Comparison of ENCODE assay signal across 16 mouse cellular contexts in the genomic region with DNA sequence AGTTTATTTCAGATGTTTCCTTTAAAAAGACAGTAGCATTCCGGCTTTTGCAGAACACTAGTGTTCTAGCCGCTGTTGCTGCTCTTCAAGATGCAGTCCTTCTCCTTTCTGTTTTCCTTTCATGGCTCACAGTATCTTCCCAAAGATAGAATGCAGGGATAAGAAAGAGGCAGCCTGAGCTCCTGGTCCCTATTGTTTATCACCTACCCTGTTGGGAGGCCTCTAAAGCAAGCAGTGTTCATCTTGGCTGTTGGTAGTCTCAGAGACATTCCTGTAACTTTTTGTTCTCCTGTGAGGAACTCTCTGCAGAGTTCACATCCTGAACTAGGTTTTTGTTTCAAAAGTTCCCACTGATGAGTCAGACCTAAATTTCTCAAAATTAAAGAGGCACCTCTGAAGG. TPM values are rescaled to one million over a fixed set of nuclear protein-coding genes. Genes with fewer than 3 reads are reported as not detected.
DNase-seq lines count a peak whose midpoint lies in the region; ATAC-seq and TF ChIP-seq lines count a peak whose summit lies in the region.
"Had no signal": no experiment of that assay in that cellular context is flagged by ENCODE, and none has a peak within 500 bp of the region (broad histone marks: within the 10 kb centered on the region; RNA-seq: fewer than 3 reads in every experiment).

No protein-coding gene starts in this region.

- no peak overlapping the region; the same call in 1 of the 2 replicates for H3K4me2 ChIP-seq in kidney, embryonic 14.5 days (replicated peaks; ENCODE audit: low read depth, low read length)
- peak overlapping the region; percentile 3; the same call in 1 of the 2 replicates for H3K4me2 ChIP-seq in intestine, postnatal 0 days (replicated peaks; ENCODE audit: low read depth)
- H3K4me2 ChIP-seq: embryonic facial prominence, embryonic 15.5 days; liver, embryonic 13.5 days had no signal

- 18% methylated on average over 2 of the region's 2 CpGs for WGBS in kidney, embryonic 14.5 days
- WGBS in intestine, postnatal 0 days = 28% methylated on average over 2 of the region's 2 CpGs

- H3K27me3 ChIP-seq in kidney, embryonic 14.5 days (ENCODE audit: control insufficient read depth, insufficient read depth, low read length) = no peaks in the 10 kb centered on the region
- H3K27me3 ChIP-seq in intestine, postnatal 0 days (replicated peaks; ENCODE audit: control insufficient read depth, insufficient read depth, low read length) = peaks cover 16% of the 10 kb centered on the region; the same call in 1 of the 2 replicates

- H3K36me3 ChIP-seq in kidney, embryonic 14.5 days (ENCODE audit: control insufficient read depth, insufficient read depth, low read length) = no peaks in the 10 kb centered on the region
- no peaks in the 10 kb centered on the region for H3K36me3 ChIP-seq in intestine, postnatal 0 days (ENCODE audit: control insufficient read depth, insufficient read depth)
- H3K36me3 ChIP-seq: embryonic facial prominence, embryonic 15.5 days; liver, embryonic 13.5 days had no signal

- peak overlapping the region; percentile 43; the same call in 1 of the 2 replicates for H3K27ac ChIP-seq in kidney, embryonic 14.5 days (ENCODE audit: low read depth, low read length)
- H3K27ac ChIP-seq in intestine, postnatal 0 days (ENCODE audit: low read depth, low read length) = no peak overlapping the region
- H3K27ac ChIP-seq: embryonic facial prominence, embryonic 15.5 days; gastrocnemius, adult 2 months; left cerebral cortex, adult 2 months; liver, embryonic 13.5 days had no signal

- DNase-seq in cerebellum, adult 9-10 months = peak; percentile 34
- DNase-seq in cerebellum, postnatal 25 days = no peak
- no peak for DNase-seq in kidney, adult 11 months
- DNase-seq in Muller cell, postnatal 12 days (ENCODE audit: inconsistent ontology term) = peak; percentile 34
- DNase-seq in urinary bladder, postnatal 25 days (ENCODE audit: low spot score) = no peak
- DNase-seq in natural killer cell, adult 2 months (ENCODE audit: low spot score in 2 of 2) = no peak
- DNase-seq: adrenal gland, postnatal 14 days; cerebellum, adult 11 months; gastrocnemius, adult 2 months; liver, embryonic 13.5 days; thymus, postnatal 4 days had no signal

- H3K4me3 ChIP-seq in kidney, embryonic 14.5 days (ENCODE audit: low read length) = no peak overlapping the region
- H3K4me3 ChIP-seq in intestine, postnatal 0 days (ENCODE audit: low read depth, low read length) = no peak overlapping the region
- H3K4me3 ChIP-seq: embryonic facial prominence, embryonic 15.5 days; gastrocnemius, adult 2 months; left cerebral cortex, adult 2 months; liver, embryonic 13.5 days had no signal

- H3K9ac ChIP-seq in kidney, embryonic 14.5 days (ENCODE audit: low read depth, low read length) = no peak overlapping the region
- no peak overlapping the region for H3K9ac ChIP-seq in intestine, postnatal 0 days (ENCODE audit: low read depth, low read length)
- H3K9ac ChIP-seq: embryonic facial prominence, embryonic 15.5 days; liver, embryonic 13.5 days had no signal

- no peak for ATAC-seq in kidney, embryonic 14.5 days (ENCODE audit: low FRiP score, low TSS enrichment)
- ATAC-seq in intestine, postnatal 0 days = no peak
- ATAC-seq: inflammation-experienced regulatory T-cells, adult 6 months had no signal

- H3K4me1 ChIP-seq in kidney, embryonic 14.5 days (ENCODE audit: control insufficient read depth, insufficient read depth, low read length) = peaks cover 17% of the 10 kb centered on the region
- H3K4me1 ChIP-seq in intestine, postnatal 0 days (replicated peaks; ENCODE audit: control insufficient read depth, insufficient read depth, low read length) = 0 out of 2 replicates have a peak, but pooled peaks cover 4% of the 10 kb centered on the region

- no peaks in the 10 kb centered on the region for H3K9me3 ChIP-seq in kidney, embryonic 14.5 days (ENCODE audit: control insufficient read depth, low read length)
- H3K9me3 ChIP-seq in intestine, postnatal 0 days (ENCODE audit: control insufficient read depth) = no peaks in the 10 kb centered on the region
- H3K9me3 ChIP-seq: embryonic facial prominence, embryonic 15.5 days; liver, embryonic 13.5 days had no signal

- no peak for TF ChIP-seq CTCF in intestine, postnatal 0 days (IDR thresholded peaks at IDR 0.05; ENCODE audit: low read depth)

RNA-seq across cellular contexts. Expression of gene Meis1, which starts 3.8 kb away (rescaled TPM):
- 54.6 and 109 TPM in 2 replicates for polyA plus RNA-seq in kidney, embryonic 14.5 days (2014; fragmentation: Nextera tagmentation; extraction: Ambion mirVana)
- polyA plus RNA-seq in intestine, postnatal 0 days (2015; fragmentation: Nextera tagmentation; extraction: Ambion mirVana) = 22.1 and 22.9 TPM in 2 replicates

Comparison
In these comparisons a context has a peak if more than half of its experiments do, and no peak if none do; other contexts are left out.
1. DNase-seq: peak in cerebellum, adult 9-10 months (single experiment) and Muller cell, postnatal 12 days (single experiment); none in cerebellum, postnatal 25 days (0 of 2), kidney, adult 11 months (single experiment), urinary bladder, postnatal 25 days (single experiment) and natural killer cell, adult 2 months (0 of 2).